Mouse (Mus musculus): ENCODE results near the gene Spon2. TPM values are rescaled to one million over a fixed set of nuclear protein-coding genes. Genes with fewer than 3 reads are reported as not detected.

The Spon2 gene
- polyA plus RNA-seq (2017; shearing (Covaris generic)): 1 to 10 TPM in 1 of 2 experiments, not detected in 1; 1.7 TPM

DNA sequence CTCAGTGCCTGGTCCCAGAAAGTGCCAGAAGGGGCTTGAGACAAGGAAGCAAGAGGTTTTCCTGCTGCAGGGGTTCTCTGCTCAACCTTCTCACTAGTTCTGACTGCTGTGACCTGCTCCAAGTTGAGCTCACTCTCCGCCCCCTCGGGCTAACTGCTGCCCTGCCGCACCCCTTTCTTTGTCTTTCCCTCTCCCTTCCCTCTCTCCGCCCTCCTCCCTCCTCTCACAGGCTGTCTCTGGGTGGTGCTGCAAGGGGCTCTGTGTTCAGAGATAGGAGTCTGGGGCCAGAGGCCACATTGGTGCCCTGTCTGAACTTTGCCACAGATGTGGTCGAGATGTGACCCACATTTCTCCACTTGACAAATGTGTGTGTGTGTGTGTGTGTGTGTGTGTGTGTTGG lies at the start of gene Spon2:
TSS of gene Spon2 (minus strand) at position 375 of the 400 bp plus-strand sequence.

Other genes starting within 250 kb of the Spon2 start
- 100 to 1,000 TPM; 292 to 363 TPM for gene Ywhah, start 199.6 kb downstream of the Spon2 start, polyA plus RNA-seq (2017; shearing (Covaris generic))
- gene Slc5a1, start 114.2 kb downstream of the Spon2 start, polyA plus RNA-seq (2017; shearing (Covaris generic)): under 1 TPM; 0.55 to 0.60 TPM
- 100 to 1,000 TPM; 224 to 270 TPM for gene Ctbp1, start 56.5 kb upstream of the Spon2 start, polyA plus RNA-seq (2017; shearing (Covaris generic))
- gene Maea, start 117.1 kb upstream of the Spon2 start, polyA plus RNA-seq (2017; shearing (Covaris generic)): 100 to 1,000 TPM in 1 of 2 experiments, 10 to 100 TPM in 1; 94.2 to 120 TPM
- 10 to 100 TPM; 12.1 to 16.0 TPM for gene Uvssa, start 160.1 kb upstream of the Spon2 start, polyA plus RNA-seq (2017; shearing (Covaris generic))
- not detected for gene Nkx1-1, start 215.5 kb upstream of the Spon2 start, polyA plus RNA-seq (2017; shearing (Covaris generic))